Mouse (Mus musculus) embryo, embryonic 10 days (tissue): Measurements from ENCODE around the gene Auts2.

Experiments
- DNase-seq: peaks from one replicate; pipeline ENCODE4 v3.0.0-alpha.2; 2015; ENCODE audit warnings: low spot score

The Auts2 gene

DNA sequence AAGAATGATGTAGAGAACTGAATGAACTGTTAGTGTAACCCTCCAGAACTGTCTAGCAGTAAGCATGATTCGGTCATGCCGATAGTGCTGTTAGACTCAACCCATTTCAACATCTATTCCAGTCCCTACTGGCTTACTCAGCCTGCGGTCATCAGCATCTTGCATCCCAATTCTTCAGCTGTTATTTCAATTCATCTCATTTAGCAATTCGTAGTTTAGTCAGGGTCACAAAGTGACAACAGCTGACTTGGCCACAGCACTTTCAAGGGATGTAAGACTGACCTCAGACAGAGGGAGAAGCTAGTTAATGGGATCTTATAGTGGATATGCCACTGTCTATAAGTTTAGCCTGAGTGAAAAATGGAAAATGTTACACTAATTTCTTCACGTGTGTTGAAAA is 936.4 kb downstream of the Auts2 start:
- DNase-seq = no peak

DNA sequence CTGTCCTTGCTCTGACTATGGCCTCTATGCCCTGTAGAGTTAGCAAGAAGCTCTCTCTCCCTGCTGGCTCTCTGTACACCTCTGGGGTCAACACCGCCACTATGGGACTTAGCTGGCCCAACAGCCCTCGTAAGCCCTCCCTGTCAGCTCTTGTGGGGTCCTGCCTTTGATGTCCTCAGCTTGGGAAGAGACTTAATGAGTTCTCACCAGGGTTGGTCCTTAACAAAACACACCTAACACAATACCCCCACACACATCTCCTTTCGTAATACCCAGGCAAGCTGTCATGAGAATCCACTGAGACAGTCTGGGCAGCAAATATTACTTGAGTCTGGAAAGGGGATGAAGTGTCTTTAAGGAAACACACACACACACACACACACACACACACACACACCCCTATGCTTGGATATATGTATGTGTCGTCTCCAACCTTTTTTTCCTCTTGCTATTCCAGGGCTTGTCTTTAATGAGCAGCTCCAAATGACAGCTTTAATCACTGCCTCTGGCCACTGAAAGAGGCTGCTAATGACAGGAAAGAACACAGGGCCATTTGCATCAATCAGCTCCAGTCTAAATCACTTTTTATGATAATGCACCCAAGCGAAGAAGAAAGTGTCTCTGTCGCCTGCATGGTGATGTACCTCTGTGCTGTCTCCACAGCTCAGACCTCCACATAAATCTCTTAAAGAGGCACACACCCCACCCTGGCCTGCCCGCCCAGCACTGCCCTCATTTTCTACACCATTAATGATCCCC is 941.0 kb downstream of the Auts2 start:
- DNase-seq = peak; percentile 51

DNA sequence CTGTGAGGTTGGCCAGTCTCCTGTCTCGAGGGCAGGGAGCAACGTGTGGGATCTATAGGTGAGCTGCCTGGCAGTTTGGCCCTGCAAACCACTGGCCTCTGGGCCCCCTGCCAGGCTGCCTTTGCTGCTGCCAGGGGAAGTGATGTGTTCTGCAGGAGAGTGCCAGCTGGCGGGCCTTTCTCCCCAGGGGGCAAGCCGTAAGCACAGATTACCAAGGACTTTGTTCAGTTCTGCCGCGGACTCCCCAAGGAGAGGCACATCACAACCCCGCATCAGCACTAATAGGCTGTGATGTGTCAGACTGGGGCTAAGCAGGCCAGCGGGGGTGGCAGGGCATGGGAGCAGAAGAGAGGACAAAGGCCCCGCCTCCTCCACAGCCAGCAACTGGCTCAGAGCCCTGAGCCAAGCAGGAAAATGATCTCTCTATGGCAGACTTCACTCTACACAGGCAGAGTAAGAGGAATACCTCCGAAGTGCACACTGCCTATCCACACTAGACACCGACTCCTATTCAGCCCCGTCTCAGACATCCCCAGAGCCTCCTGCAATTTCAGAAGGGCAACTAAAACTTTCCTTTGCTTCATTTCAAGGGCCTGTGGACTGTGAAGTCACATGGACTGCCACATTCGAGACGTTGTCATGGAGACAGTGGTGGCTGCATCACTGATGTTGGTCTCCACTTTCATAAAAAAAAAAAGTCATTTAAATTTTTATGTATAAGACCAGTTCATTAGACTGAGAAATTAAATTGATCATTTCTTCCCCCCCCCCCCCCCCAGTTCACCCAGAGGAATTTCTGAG is 942.6 kb downstream of the Auts2 start:
- peak; percentile 58 for DNase-seq

DNA sequence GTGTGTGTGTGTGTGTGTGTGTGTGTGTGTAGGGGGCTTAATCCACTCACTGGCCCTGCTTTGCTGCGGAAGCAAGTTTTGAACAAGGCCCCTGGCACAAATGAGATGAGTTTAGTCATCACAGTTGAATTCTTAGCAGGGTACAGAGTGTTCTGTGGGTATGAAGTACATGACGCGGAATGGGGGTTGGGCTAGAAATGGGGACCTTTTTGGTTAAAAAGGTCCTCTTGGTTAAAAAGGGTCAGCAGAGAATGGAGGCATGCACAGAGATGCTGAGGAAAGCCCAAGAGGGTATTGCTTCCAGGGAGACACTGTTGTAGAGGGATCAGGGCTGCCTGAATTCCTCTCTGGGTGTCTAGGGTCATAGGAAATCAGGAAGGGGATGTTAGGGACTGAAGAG is 945.6 kb downstream of the Auts2 start:
- DNase-seq = no peak

DNA sequence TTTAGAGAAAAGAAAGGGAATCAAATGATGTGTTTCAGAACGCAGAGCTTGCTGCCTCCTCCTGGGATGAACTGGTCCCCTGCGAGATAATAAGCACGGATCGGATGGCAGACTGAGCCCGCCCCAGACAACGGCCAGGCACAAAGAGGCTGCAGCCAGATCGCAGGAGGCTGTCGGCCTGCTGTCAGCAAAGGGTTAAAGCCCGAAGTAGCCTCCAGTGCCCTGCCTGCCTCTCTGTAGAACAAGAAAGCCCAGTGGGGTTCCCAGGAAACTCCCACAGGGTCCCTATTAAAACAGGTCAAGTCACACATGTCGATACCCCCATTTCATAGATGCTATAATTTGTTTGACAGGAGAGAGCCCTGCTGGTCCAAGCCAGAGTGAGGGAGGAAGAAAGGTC is 946.6 kb downstream of the Auts2 start:
- peak; percentile 77 for DNase-seq

DNA sequence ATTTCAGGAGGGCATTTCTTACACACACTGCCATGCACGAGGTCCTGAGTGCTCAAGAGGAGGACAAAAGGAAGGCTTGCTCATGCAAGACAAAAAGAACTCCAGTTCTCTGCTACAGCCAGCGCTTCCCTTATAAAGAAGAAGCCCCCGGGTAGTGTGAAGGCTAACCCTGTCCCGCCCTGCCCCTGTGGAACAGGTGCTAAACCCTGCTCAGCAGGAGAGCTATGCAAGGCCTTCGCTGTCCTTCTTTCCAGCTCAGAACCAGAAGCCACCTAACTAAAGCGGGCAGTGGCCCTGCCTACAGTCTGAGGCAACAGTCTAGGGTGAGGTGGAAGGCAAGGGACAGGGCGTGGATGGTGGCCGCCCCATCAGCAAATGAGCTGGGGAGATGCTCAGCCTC is 947.4 kb downstream of the Auts2 start:
- no peak for DNase-seq

DNA sequence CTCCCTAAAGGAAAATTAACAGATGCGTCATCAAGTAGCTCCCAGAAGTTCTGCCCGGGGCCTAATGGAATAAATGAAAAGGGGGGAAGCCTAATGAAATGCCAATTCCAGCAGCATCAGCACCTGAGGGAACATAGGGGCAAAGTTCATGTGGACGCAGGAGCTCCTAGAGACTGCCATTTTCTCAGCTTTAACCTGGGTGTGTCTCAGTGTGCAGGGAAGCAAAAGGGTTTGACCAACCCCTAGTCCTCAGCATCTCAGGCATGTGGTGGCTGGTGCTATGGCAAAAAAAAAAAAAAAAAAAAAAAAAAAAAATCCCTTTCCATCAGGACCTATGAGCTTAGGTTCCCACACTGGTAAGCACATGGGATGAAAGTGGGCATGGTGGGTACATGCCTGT is 948.5 kb downstream of the Auts2 start:
- DNase-seq = no peak

DNA sequence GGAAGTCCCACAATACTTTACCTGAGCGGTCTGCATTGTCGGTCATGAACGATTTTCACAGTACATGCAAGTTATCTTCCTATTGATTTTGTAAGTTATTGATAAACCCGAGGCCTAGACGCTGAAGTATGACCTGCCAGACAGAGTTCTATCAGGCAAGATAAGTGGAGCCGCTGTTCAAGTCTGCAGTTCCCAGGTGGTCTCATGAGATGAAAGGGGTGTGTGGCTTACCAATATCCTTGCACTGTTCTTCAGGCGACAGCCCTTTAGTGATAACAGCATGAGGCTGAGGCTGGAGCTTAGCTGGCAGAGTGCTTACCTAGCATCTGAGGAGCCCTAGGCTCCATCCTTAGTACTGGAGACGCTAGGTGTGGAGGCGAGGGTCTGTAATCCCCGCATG is 949.9 kb downstream of the Auts2 start:
- no peak for DNase-seq

DNA sequence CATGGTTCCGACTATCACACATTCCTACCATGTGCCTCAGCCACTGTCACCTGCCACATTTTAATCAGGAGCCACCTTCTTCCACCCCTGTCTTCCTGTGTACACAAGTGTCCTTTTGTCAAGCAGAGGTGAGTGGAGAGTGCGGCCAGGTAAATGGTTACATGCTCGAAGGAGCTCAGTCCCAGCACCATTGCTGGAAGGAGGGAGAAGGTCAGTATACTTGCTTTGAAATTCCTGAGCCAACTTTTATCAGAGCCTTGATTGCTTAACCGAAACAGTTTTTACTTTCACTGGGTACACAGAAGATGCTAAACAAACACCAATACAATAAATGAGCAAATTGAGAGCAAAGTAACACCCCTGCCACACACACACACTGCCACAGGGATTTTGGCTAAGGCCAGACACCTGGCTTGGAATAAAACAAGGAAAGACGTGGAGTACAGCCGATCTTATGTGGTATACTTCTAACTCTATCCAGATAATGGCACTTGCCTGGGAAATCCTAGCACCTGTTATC is 953.1 kb downstream of the Auts2 start:
- no peak for DNase-seq

DNA sequence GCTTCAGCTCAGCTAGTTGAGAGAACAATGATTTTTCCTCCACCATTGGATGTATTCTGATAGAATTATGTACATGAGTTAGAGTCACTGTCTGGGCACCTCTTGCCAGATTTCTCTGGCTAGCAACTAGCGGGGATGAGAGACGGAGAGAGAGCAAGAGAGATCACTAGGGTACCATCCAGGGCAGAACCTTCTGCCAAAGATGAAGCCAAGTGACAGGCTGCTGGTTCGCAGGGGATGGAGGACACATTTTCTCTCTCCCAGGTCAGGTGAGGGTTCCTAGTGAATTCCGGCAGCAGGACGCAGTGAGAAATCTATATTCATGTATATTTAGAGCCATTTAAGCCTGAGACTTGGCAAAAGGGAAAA is 956.8 kb downstream of the Auts2 start:
- DNase-seq = no peak

DNA sequence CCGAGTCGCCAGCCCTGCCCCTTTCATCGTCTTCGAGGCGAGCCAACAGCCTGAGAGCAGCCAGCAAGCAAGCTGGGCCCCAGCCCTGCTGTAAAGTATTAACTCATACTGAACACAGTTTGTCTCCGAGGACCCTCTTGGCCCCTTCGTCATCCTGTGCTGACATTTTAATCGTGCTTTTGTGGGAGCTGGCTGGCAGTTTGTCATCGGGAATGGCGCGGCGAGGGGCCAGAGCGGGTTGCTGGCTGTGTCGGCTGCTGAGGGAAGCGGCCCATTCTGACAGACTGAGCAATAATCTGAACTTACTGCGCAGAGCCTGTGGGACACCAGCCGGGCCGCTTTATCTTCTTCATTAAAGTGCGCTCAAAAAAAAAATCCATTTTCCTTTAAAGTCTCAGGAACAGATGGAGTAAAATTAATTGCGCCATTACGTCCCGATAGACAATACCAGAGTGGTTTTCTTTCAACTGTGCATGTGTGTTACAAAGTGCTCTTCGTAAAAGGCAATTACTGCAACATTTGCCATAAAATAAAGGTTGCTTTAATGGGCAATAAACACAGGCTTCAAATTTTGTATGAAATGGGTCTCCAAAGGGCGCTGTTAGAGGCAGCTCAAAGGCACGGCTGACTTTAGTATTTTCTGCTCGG is 957.3 kb downstream of the Auts2 start:
- peak; percentile 86 for DNase-seq

DNA sequence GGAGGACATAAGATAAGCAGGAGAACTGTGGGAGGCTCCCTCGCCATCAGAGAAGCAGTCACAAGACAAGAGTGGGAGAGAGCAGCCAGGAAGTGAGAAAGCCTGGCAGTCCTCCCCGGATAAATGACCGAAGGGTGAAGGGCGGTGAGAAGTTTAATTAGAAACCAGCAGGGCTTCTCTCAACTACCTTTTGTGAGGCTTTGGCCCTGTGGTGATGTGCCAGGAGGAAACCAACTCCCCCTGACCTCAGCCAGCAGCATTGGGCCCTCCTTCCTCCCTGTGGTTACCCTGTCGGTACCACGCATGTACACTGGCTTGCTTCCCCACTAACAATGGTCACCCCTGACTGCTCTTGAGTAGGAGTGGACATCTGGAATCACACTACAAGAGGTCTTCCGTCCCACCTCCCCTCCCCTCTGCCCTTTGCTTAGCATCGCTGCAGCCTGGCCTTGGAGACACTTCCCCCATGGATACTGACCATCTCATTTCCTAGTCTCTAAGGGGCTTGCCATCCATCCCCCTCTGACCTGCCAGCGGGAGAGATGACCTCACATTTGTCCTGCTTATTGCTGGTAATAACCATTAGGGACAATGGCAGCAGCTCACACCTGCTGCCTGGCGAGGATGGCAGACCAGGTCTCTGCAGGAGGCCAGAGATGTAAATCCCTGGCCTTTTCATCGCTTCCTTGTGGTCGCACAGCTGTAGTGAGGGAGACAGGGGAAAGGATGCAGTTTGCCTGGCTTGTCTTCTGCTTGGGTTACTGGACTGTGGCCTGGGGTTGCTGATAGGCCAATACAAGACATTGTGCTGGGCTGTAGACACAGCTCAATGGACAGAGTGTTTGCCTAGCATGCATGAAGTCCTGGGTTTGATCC is 958.6 kb downstream of the Auts2 start:
- DNase-seq = peak; percentile 79

DNA sequence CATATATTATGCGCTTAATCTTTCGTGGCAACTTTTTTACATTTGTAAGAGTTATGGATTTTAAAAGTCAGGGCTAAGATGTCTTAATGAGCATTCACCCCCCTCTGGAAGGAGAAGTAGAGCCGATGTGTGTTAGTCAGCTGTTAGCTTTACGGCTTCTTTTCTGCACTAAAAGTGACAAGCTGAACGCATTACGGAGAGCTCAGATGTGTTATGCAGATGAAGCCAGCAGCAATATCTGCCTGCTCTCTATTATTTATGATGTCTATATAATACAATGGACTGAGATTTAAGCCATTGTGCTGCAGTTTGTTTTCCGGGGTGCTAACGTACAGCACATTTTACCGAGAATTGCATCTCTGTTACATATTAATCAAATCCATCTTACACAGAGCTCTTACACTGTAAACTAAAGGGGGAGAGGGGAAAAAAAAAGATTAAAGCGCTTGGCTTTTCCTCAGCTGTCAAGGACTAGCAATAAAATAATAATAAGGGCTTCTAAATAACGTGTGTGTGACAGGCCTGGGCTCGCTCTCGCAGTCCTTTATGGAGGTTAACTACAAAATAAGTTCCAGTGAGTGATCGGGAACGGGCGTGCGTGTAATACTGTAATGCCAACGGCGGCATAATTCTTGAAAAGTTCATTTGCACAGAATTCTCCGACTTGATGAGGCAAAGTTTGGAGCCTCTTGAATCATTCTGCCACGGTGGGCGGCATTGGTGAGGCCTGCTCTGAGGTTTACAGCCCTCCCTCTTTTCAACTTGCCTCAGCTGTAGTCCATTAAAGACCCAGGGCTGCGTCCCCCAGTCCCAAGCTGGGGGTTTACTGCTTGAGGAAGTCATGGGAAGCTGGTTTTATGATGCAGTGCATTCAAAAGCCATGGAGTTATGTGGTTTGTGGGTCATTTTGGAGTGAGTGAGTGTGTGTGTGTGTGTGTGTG is 961.8 kb downstream of the Auts2 start:
- no peak for DNase-seq

DNA sequence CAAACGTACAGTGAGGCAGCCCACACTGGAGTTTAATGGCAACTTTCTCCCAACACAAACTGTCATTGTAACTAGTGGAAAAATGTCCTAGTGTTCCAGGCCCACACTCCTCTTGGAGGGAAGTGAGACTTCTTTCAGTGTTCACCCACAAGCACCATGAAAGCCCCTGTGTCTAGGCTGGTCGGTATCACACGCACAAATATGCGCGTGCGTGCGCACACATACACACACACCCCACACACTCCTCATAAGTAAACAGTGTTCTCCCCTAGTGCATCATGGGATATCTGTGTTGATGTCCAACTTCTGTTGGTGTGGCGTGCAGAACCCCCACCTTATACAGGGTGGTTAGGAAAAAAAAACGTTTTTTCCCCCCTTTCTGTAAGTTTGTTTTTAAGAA is 964.4 kb downstream of the Auts2 start:
- no peak for DNase-seq

DNA sequence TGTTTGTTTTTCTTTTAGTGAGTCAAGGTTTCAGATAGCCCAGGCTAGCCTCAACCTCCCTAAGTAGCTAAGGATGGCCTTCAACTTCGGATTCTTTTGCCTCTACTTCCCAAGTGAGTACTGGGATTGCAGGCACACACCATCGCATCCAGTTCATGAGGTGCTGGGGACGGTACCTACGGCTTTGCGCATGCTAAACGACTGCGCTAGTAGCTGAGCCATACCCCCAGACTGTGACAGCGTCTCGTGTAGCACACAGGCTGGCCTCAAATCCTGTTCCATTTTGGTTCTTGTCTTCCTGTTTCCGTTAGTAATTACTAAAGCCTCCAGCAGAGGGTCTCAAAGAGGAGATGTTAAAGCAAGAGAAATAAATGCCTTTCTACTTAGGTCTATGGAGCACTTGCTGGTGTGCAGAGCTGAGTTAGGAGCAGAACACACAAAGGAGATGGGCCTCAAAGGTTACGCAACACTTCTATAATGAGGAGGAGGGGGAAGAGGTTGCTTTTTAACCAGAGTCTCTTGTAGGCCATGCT is 967.3 kb downstream of the Auts2 start:
- DNase-seq = no peak

DNA sequence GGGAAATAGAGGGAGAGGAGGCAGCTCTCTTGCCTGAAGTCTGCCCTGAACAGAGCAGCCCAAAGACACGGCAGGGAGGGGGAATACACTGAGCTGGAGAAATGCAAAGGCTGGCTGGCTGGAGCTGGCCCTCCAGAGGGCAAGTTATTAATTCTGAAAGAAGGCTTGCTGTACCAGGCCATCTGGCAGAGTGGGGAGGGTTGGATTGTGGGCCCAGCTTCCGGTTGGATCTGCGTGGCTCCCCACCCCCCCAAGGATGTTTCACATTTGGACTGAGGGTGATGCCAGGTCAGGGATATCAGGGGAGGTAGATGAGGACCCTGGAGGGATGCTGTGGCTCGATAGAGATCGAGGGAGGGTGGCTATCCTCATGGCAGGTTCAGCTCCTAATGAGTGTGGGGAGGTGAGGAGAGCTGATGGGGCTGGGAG is 968.0 kb downstream of the Auts2 start:
- no peak for DNase-seq

DNA sequence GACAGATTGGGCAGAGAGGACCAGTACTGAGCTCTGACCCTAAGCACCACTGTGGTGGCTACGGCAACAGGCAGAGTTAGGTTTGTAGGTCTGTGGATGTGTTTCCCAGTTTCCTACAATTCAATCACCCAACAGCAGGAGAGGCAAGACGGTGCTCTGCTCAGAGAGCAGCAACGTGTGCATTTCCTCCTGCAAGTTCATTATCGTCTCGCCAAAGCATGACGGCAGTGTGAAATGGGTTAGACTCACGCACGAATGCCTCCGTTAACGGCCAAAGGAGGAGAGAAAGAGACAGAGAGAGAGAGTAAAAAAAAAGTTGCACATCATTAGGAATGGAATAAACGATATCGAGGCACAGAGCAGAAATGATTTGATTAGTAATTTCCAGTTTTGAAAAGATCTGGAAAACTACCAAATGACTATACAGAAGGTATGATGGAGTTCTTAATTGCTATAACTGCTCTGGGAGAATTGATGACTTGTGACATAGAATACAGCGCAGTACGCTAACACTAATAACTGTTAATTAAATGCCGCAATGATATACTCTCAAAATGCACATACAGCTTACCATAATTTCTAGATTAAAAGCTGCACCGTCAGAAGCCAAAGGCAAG is 968.6 kb downstream of the Auts2 start:
- DNase-seq = no peak

DNA sequence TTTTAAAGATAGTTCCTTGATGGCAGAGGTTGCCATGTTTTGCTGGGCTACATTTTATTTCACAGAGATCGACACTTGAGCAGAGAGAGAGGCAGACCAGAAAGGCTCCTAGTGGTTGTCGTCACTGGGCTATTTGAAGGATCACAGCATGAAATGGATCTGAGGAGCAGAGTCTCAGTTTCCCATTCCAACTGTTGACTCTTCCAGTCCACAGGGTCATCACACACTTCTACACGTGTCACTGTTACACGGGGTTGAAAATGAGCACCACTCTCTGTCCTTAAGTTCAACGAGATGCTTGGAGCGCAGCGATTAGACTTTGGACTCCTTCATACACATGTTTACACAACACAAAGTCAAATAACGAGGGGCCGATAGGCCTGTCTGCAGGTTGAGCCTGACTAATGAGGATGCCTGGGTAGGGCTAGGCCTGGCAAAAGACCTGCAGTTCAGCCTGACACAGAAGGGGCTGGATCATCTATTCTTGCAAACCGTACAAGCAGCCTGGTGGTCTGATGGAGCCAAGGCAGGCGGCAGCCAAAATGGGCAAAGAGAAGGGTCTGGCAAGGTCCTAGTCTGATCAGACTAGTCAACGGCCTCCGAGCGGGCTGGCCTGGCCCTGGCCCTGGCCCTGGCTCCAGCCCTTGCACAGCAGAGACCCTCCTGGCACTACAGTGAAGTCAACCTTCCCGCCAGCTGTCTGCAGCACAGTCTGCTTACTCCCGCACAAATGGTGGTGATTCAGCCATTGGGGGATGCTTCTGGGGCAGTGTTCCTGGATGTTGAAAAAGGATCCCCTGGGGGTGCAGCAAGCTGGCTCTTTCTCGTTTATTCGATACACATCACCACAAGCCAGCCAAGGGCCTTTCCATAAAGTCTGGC is 969.6 kb downstream of the Auts2 start:
- DNase-seq = no peak

DNA sequence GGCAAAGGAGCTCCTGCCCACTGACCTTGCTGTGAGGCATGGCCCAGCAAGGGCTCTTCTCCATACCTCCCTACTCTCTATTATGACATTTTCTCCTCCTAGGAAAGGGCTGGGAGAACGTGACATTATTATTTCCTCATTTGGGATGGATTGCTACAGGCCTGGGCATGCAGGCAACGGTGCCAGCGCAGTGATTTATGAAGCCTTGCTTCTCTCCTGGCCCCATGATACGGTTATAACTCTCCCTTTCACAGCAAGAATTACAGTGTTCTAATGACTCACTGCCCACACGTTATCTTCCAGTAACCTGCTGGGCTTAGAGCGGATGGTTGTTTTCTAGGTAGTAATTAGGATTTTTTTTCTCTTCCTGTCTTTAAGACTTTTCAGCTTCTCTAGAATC is 977.1 kb downstream of the Auts2 start:
- DNase-seq = no peak
